Mouse (Mus musculus) limb, embryonic 15.5 days (tissue): ENCODE data around the gene Sptan1. TPM values are rescaled to one million over a fixed set of nuclear protein-coding genes. Genes with fewer than 3 reads are reported as not detected.

Source experiments
- ATAC-seq: fragments of 200-750 bp; cut with Nextera tagmentation; 2 replicates; pipeline ENCODE4 v1.8.0; 2017; ENCODE audit warnings: low read depth, moderate TSS enrichment; ENCODE audit not compliant: insufficient number of reproducible peaks, low FRiP score, low TSS enrichment
- H3K27ac ChIP-seq: fragments of 300-500 bp; sonication (generic); 2 replicates; pipeline ENCODE4 v1.5.1; 2015; ENCODE audit warnings: moderate library complexity, mild to moderate bottlenecking, inconsistent platforms
- H3K27me3 ChIP-seq: fragments of 300-500 bp; sonication (generic); 2 replicates; pipeline ENCODE4 v1.6.1; 2015; ENCODE audit warnings: inconsistent platforms
- H3K36me3 ChIP-seq: fragments of 300-500 bp; sonication (generic); 2 replicates; pipeline ENCODE4 v1.6.1; 2015; ENCODE audit warnings: inconsistent platforms
- H3K4me1 ChIP-seq: fragments of 300-500 bp; sonication (generic); 2 replicates; pipeline ENCODE4 v1.6.1; 2015; ENCODE audit warnings: inconsistent platforms
- H3K4me2 ChIP-seq: fragments of 300-500 bp; sonication (generic); 2 replicates; pipeline ENCODE4 v1.6.1; 2015; ENCODE audit warnings: mild to moderate bottlenecking, inconsistent platforms
- H3K4me3 ChIP-seq: fragments of 300-500 bp; sonication (generic); 2 replicates; pipeline ENCODE4 v1.5.1; 2015; ENCODE audit warnings: mild to moderate bottlenecking, inconsistent platforms
- H3K9ac ChIP-seq: fragments of 300-500 bp; sonication (generic); 2 replicates; pipeline ENCODE4 v1.6.1; 2015; ENCODE audit warnings: inconsistent platforms
- H3K9me3 ChIP-seq: fragments of 300-500 bp; sonication (generic); 2 replicates; pipeline ENCODE4 v1.6.1; 2016; ENCODE audit warnings: inconsistent platforms
- WGBS: fragments of 180-500 bp; shearing (Covaris S2); methylation state at CpG from one replicate; pipeline ENCODE4 v1.1.7; 2015; 5-methylcytosine and 5-hydroxymethylcytosine counted together
- microRNA-seq: library from miRNA; unstranded; fragments of <30 nt; microRNA quantifications from one replicate; pipeline ENCODE4, GENCODE M21; 2016
- polyA plus RNA-seq: library from polyadenylated mRNA; unstranded; fragments of >200 nt; fragmentation: Nextera tagmentation; extraction: Ambion mirVana; gene quantifications from 2 replicates; pipeline ENCODE4 v1.2.1, GENCODE M21; 2015

Gene Sptan1
- polyA plus RNA-seq, 1 experiment from 2014 or later = 95.5 TPM

DNA sequence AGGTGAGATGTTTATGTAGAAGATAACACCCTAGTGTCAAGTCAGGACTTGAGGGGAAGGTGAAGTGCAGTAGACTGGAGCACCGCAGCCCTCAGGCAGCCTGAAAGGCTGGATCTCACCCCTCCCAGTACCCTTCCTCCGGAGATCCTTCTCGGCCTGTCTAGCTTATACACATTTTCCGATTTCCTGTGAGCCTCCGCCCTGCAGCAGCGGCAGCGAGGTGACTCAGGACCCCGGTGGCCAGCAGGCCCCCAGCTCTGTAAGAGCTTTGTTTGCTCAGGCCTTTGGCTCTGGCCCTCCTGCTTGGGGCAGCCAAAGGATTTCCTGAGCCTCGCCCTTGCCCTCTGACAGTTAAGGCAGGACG, 113.0 kb downstream of the Sptan1 start:
- peak overlapping the region; percentile 62; the same call in 1 of the 2 replicates for H3K9ac ChIP-seq
- whole genome bisulfite sequencing = 14% methylated on average over 10 of the region's 10 CpGs
- peaks cover 28% of the 10 kb centered on the region for H3K4me1 ChIP-seq
- no peaks in the 10 kb centered on the region for H3K27me3 ChIP-seq
- H3K4me3 ChIP-seq = peak overlapping the region; percentile 61
- peak; percentile 31; the same call in 1 of the 2 replicates for ATAC-seq
- H3K4me2 ChIP-seq = peak overlapping the region; percentile 97
- H3K9me3 ChIP-seq = no peaks in the 10 kb centered on the region
- peaks cover 8% of the 10 kb centered on the region for H3K36me3 ChIP-seq
- H3K27ac ChIP-seq = peak overlapping the region; percentile 91

DNA sequence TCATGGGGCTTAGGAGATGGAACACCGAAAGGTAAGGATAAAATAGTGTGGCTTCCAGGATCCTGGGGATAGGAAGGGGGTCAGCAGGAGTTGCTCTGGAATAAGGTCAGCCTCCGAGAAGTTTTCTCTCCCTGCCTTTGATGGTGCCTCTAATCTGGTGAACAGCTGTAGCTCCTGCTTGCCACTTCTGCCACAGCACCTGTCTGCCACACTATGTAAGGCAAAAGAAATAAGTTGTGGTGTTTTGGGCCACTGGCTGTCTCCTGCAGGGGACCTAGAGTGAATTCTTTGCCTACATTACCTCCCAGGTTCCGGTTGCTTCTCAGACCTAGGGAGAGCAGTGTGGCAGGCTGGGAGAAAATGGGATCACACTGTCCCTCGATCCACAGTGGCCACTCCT, 113.4 kb downstream of the Sptan1 start:
- 71% methylated on average over 4 of the region's 4 CpGs for WGBS
- Histone ChIP-seq H3K4me2 (peak overlapping the region; percentile 97), H3K4me1 (peaks cover 28% of the 10 kb centered on the region), H3K9me3 (no peaks in the 10 kb centered on the region), H3K27me3 (no peaks in the 10 kb centered on the region), H3K27ac (peak overlapping the region; percentile 91), H3K36me3 (peaks cover 4% of the 10 kb centered on the region; the same call in 1 of the 2 replicates), H3K9ac (0 out of 2 replicates have a peak overlapping the region, but pooled peaks have one; percentile 62), H3K4me3 (peak overlapping the region; percentile 61; the same call in 1 of the 2 replicates)
- ATAC-seq = no peak

- 89% methylated on average over 15 of the region's 15 CpGs for WGBS
- no peak for ATAC-seq
These were observed 114.9 kb downstream of the Sptan1 start for GRCm38 (mm10) chr2:30080181-30080800.

More at GRCm38 (mm10) chr2:30080181-30080800, 114.9 kb downstream of the Sptan1 start:
- H3K4me1 ChIP-seq = peaks cover 34% of the 10 kb centered on the region
- 0 out of 2 replicates have a peak, but pooled peaks cover 4% of the 10 kb centered on the region for H3K36me3 ChIP-seq
- H3K4me2 ChIP-seq = no peak overlapping the region
- no peak overlapping the region for H3K9ac ChIP-seq
- H3K27ac ChIP-seq = no peak overlapping the region
- no peaks in the 10 kb centered on the region for H3K27me3 ChIP-seq
- H3K4me3 ChIP-seq = no peak overlapping the region
- no peaks in the 10 kb centered on the region for H3K9me3 ChIP-seq

Small RNAs within 50 kb of the gene (microRNA-seq; reads per million reads assigned to microRNA genes)
- gene Mir6997 = not detected

Other genes starting within 250 kb of the Sptan1 start
- not detected in 2 replicates for gene Gm13420, start 213.9 kb upstream of the Sptan1 start, polyA plus RNA-seq
- 0.33 TPM in 1 of 2 replicates, not detected in the other for gene Gm13547, start 206.2 kb upstream of the Sptan1 start, polyA plus RNA-seq
- 25.4 and 26.7 TPM in 2 replicates for gene Coq4, start 178.1 kb upstream of the Sptan1 start, polyA plus RNA-seq
- gene Trub2, start 177.1 kb upstream of the Sptan1 start, polyA plus RNA-seq = 32.1 and 33.9 TPM in 2 replicates
- 19.1 and 22.2 TPM in 2 replicates for gene Slc27a4, start 162.9 kb upstream of the Sptan1 start, polyA plus RNA-seq
- gene Urm1, start 145.5 kb upstream of the Sptan1 start, polyA plus RNA-seq = 24.4 and 27.5 TPM in 2 replicates
- 53.1 and 64.1 TPM in 2 replicates for gene Cercam, start 96.4 kb upstream of the Sptan1 start, polyA plus RNA-seq
- 49.6 and 52.1 TPM in 2 replicates for gene Odf2, start 76.3 kb upstream of the Sptan1 start, polyA plus RNA-seq
- gene Gle1, start 30.1 kb upstream of the Sptan1 start, polyA plus RNA-seq = 58.0 and 59.5 TPM in 2 replicates
- gene Wdr34, start 83.3 kb downstream of the Sptan1 start, polyA plus RNA-seq = 36.7 and 37.0 TPM in 2 replicates
- gene Set, start 91.8 kb downstream of the Sptan1 start, polyA plus RNA-seq = 323 and 361 TPM in 2 replicates
- gene Pkn3, start 112.1 kb downstream of the Sptan1 start, polyA plus RNA-seq = 8.6 and 10.4 TPM in 2 replicates
- gene Zdhhc12, start 128.1 kb downstream of the Sptan1 start, polyA plus RNA-seq = 21.1 and 21.6 TPM in 2 replicates
- 6.5 and 8.6 TPM in 2 replicates for gene Zer1, start 159.0 kb downstream of the Sptan1 start, polyA plus RNA-seq
- 5.5 and 8.0 TPM in 2 replicates for gene Tbc1d13, start 168.2 kb downstream of the Sptan1 start, polyA plus RNA-seq
- 14.8 and 17.0 TPM in 2 replicates for gene Endog, start 205.9 kb downstream of the Sptan1 start, polyA plus RNA-seq
- gene Spout1, start 212.9 kb downstream of the Sptan1 start, polyA plus RNA-seq = 75.0 and 75.2 TPM in 2 replicates
- gene Kyat1, start 240.3 kb downstream of the Sptan1 start, polyA plus RNA-seq = 12.4 TPM in 2 replicates